Mouse (Mus musculus) C2C12 (cell line): ENCODE measurements around the gene Cdv3.
A peak's percentile ranks its signal among the peaks of the same experiment; 100 is the strongest.

Experiments
- CTCF ChIP-seq: IDR thresholded peaks from one replicate; pipeline ENCODE4 v1.5.1; 2011; ENCODE audit not compliant: control insufficient read depth, insufficient read depth, insufficient read length
- FOSL1 ChIP-seq: IDR thresholded peaks from one replicate; pipeline ENCODE4 v1.8.0; 2011; ENCODE audit warnings: mild to moderate bottlenecking, low read length; ENCODE audit not compliant: poor library complexity, insufficient read depth, severe bottlenecking
- MAX ChIP-seq: IDR thresholded peaks from one replicate; pipeline ENCODE4 v1.6.1; 2011; ENCODE audit warnings: mild to moderate bottlenecking, control low read depth
- MYOD1 ChIP-seq: IDR thresholded peaks from one replicate; pipeline ENCODE4 v1.6.1; 2011; ENCODE audit warnings: low read depth; ENCODE audit not compliant: control insufficient read depth, insufficient read length
- MYOG ChIP-seq: IDR thresholded peaks from one replicate; pipeline ENCODE4 v1.6.1; 2011; ENCODE audit not compliant: control insufficient read depth, insufficient read length; ENCODE audit errors: extremely low read depth
- USF1 ChIP-seq: IDR thresholded peaks from one replicate; pipeline ENCODE4 v1.6.1; 2011; ENCODE audit warnings: low read depth, mild to moderate bottlenecking, control low read depth, moderate library complexity

DNA sequence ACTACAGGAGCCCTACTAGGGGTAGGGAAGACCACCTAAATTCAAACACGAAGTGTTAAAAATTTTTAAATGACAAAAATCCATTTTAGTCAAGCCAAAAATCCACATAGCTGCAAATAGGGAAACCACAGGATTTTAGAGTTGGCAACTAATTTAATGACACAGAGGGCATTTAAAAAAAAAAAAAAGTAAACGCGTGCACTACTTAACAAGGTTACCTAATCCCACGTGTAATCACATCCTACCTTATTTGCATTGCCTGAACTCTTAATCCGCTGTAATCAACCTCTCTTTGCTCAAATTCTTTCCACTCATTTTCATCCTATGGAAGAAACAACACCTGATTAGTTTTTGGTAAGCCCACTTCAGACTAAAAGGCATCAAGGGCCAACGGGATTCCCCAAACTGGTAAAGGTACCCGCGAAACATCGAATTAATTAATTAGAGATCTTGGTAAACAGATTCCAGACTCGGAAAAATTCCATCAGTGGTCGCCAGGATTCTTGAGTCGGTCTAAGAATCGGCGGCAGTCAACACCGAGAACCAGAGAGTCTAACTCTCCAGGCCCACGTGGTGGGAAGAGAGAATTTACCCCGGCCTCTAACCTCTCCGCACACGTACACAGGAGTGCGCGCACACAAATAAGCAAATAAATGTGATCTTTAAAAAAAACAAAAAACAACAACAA lies 1.8 kb downstream of the Cdv3 start:
- TF ChIP-seq CTCF (no peak), FOSL1 (no peak), USF1 (peak; percentile 26), MYOG (no peak), MYOD1 (no peak), MAX (no peak)
